Mouse (Mus musculus) lung, embryonic 14.5 days (tissue): ENCODE data around the gene Eif5. TPM values are rescaled to one million over a fixed set of nuclear protein-coding genes. Genes with fewer than 3 reads are reported as not detected.

ENCODE experiments used
- ATAC-seq: fragments of 200-750 bp; cut with Nextera tagmentation; 2 replicates; pipeline ENCODE4 v1.8.0; 2017; ENCODE audit warnings: mild to moderate bottlenecking, moderate TSS enrichment, moderate library complexity; ENCODE audit not compliant: insufficient read depth
- DNase-seq: peaks from one replicate; pipeline ENCODE4 v3.0.0-alpha.2; 2015
- H3K27ac ChIP-seq: fragments of 300-500 bp; sonication (generic); 2 replicates; pipeline ENCODE4 v1.5.1; 2014; ENCODE audit warnings: low read depth, mild to moderate bottlenecking, moderate library complexity
- H3K27me3 ChIP-seq: fragments of 300-500 bp; sonication (generic); 2 replicates; pipeline ENCODE4 v1.6.1; 2014; ENCODE audit warnings: low read length, control low read depth; ENCODE audit not compliant: insufficient read depth
- H3K36me3 ChIP-seq: fragments of 300-500 bp; sonication (generic); 2 replicates; pipeline ENCODE4 v1.6.1; 2014; ENCODE audit warnings: control low read depth; ENCODE audit not compliant: insufficient read depth
- H3K4me1 ChIP-seq: fragments of 300-500 bp; sonication (generic); 2 replicates; pipeline ENCODE4 v1.6.1; 2014; ENCODE audit warnings: antibody characterized with exemption, control low read depth; ENCODE audit not compliant: insufficient read depth
- H3K4me2 ChIP-seq: fragments of 300-500 bp; sonication (generic); 2 replicates; pipeline ENCODE4 v1.6.1; 2014; ENCODE audit warnings: mild to moderate bottlenecking
- H3K4me3 ChIP-seq: fragments of 300-500 bp; sonication (generic); 2 replicates; pipeline ENCODE4 v1.5.1; 2014; ENCODE audit warnings: low read depth, low read length
- H3K9ac ChIP-seq: fragments of 300-500 bp; sonication (generic); 2 replicates; pipeline ENCODE4 v1.6.1; 2014
- H3K9me3 ChIP-seq: fragments of 300-500 bp; sonication (generic); 2 replicates; pipeline ENCODE4 v1.6.1; 2016; ENCODE audit warnings: low read depth, low read length, control low read depth
- CTCF ChIP-seq: IDR thresholded peaks from 2 replicates; pipeline ENCODE4 v1.5.1; 2016; ENCODE audit warnings: antibody characterized with exemption, low read depth
- WGBS: fragments of 180-500 bp; shearing (Covaris S2); extraction: QIAGEN DNeasy Blood & Tissue Kit; methylation state at CpG from one replicate; pipeline ENCODE4 v1.1.7; 2014; 5-methylcytosine and 5-hydroxymethylcytosine counted together
- polyA plus RNA-seq: library from polyadenylated mRNA; unstranded; fragments of >200 nt; fragmentation: Nextera tagmentation; extraction: Ambion mirVana; gene quantifications from 2 replicates; pipeline ENCODE4 v1.2.1, GENCODE M21; 2014

Eif5 gene
- polyA plus RNA-seq, 1 experiment from 2014 or later, result 479 TPM

GRCm38 (mm10) chr12:111536746-111537145 lies 1.1 kb upstream of the Eif5 start:
- peak overlapping the region; percentile 65 for H3K4me2 ChIP-seq
- H3K36me3 ChIP-seq, result peaks cover 30% of the 10 kb centered on the region
- H3K4me1 ChIP-seq, result 0 out of 2 replicates have a peak, but pooled peaks cover 3% of the 10 kb centered on the region
- H3K9ac ChIP-seq, result peak overlapping the region; percentile 88
- no peak for TF ChIP-seq CTCF
- ATAC-seq (no peak), DNase-seq (no peak)
- H3K27ac ChIP-seq, result peak overlapping the region; percentile 74; the same call in 1 of the 2 replicates
- H3K27me3 ChIP-seq, result no peaks in the 10 kb centered on the region
- 56% methylated on average over 4 of the region's 4 CpGs for WGBS
- H3K9me3 ChIP-seq, result no peaks in the 10 kb centered on the region
- H3K4me3 ChIP-seq, result peak overlapping the region; percentile 97

- peak overlapping the region; percentile 97 for H3K4me3 ChIP-seq
- H3K9me3 ChIP-seq, result no peaks in the 10 kb centered on the region
- H3K27me3 ChIP-seq, result no peaks in the 10 kb centered on the region
- H3K27ac ChIP-seq, result peak overlapping the region; percentile 74
- ATAC-seq, result peak; percentile 47
- peaks cover 36% of the 10 kb centered on the region for H3K36me3 ChIP-seq
- TF ChIP-seq CTCF, result no peak
- H3K9ac ChIP-seq, result peak overlapping the region; percentile 88
- under 1% methylated on average over 22 of the region's 22 CpGs for WGBS
- peak; percentile 51 for DNase-seq
- H3K4me2 ChIP-seq, result peak overlapping the region; percentile 65
- 0 out of 2 replicates have a peak, but pooled peaks cover 3% of the 10 kb centered on the region for H3K4me1 ChIP-seq
Observed at GRCm38 (mm10) chr12:111537341-111537740, 475 bp upstream of the Eif5 start.

GRCm38 (mm10) chr12:111538292-111539040 lies 650 bp downstream of the Eif5 start:
- under 1% methylated on average over 104 of the region's 111 CpGs for WGBS
- Histone ChIP-seq H3K4me3 (peak overlapping the region; percentile 97), H3K4me1 (0 out of 2 replicates have a peak, but pooled peaks cover 3% of the 10 kb centered on the region), H3K36me3 (peaks cover 46% of the 10 kb centered on the region), H3K9ac (peak overlapping the region; percentile 96), H3K9me3 (no peaks in the 10 kb centered on the region), H3K27ac (peak overlapping the region; percentile 97), H3K27me3 (no peaks in the 10 kb centered on the region), H3K4me2 (peak overlapping the region; percentile 70)
- ATAC-seq (peak; percentile 56), DNase-seq (peak; percentile 88)
- no peak for TF ChIP-seq CTCF

- no peak for TF ChIP-seq CTCF
- under 1% methylated on average over 18 of the region's 18 CpGs for WGBS
- Histone ChIP-seq H3K27ac (peak overlapping the region; percentile 97), H3K9ac (peak overlapping the region; percentile 96), H3K27me3 (no peaks in the 10 kb centered on the region), H3K4me2 (peak overlapping the region; percentile 70), H3K4me1 (0 out of 2 replicates have a peak, but pooled peaks cover 3% of the 10 kb centered on the region), H3K36me3 (peaks cover 52% of the 10 kb centered on the region), H3K4me3 (peak overlapping the region; percentile 97), H3K9me3 (no peaks in the 10 kb centered on the region)
- DNase-seq (no peak), ATAC-seq (no peak)
Observed at GRCm38 (mm10) chr12:111539041-111539345, 1.2 kb downstream of the Eif5 start.

- Histone ChIP-seq H3K27me3 (no peaks in the 10 kb centered on the region), H3K9me3 (no peaks in the 10 kb centered on the region), H3K4me1 (no peaks in the 10 kb centered on the region), H3K36me3 (peaks cover 57% of the 10 kb centered on the region), H3K4me3 (no peak overlapping the region), H3K9ac (no peak overlapping the region), H3K27ac (no peak overlapping the region), H3K4me2 (no peak overlapping the region)
- ATAC-seq (no peak), DNase-seq (no peak)
- 86% methylated on average over 3 of the region's 3 CpGs for WGBS
- TF ChIP-seq CTCF, result no peak
Observed at GRCm38 (mm10) chr12:111547070-111547469, 9.3 kb downstream of the Eif5 start.

GRCm38 (mm10) chr12:111548555-111549289 lies 10.9 kb downstream of the Eif5 start:
- WGBS, result 60% methylated on average over 2 of the region's 2 CpGs
- Histone ChIP-seq H3K9ac (no peak overlapping the region), H3K27ac (no peak overlapping the region), H3K27me3 (no peaks in the 10 kb centered on the region), H3K4me3 (no peak overlapping the region), H3K36me3 (peaks cover 42% of the 10 kb centered on the region), H3K4me1 (no peaks in the 10 kb centered on the region), H3K9me3 (no peaks in the 10 kb centered on the region), H3K4me2 (no peak overlapping the region)
- DNase-seq, result no peak
- ATAC-seq, result no peak
- no peak for TF ChIP-seq CTCF

GRCm38 (mm10) chr12:111550679-111551078 lies 12.9 kb downstream of the Eif5 start:
- Histone ChIP-seq H3K9me3 (no peaks in the 10 kb centered on the region), H3K36me3 (peaks cover 26% of the 10 kb centered on the region), H3K4me3 (no peak overlapping the region), H3K4me2 (no peak overlapping the region), H3K9ac (no peak overlapping the region), H3K27ac (no peak overlapping the region), H3K4me1 (no peaks in the 10 kb centered on the region), H3K27me3 (no peaks in the 10 kb centered on the region)
- peak; percentile 8 for TF ChIP-seq CTCF
- no peak for ATAC-seq
- WGBS, result 54% methylated on average over 1 of the region's 1 CpGs
- no peak for DNase-seq
